Mouse (Mus musculus) testis, adult 2 months (tissue): ENCODE measurements around the gene Ppp1r12b. TPM values are rescaled to one million over a fixed set of nuclear protein-coding genes. Genes with fewer than 3 reads are reported as not detected.

Experiments used
- H3K27ac ChIP-seq: fragments of 200-500 bp; 2 replicates; pipeline ENCODE4 v1.5.1; 2012; ENCODE audit warnings: low read depth, low read length; ENCODE audit not compliant: control insufficient read depth, insufficient read depth
- H3K27me3 ChIP-seq: fragments of 200-500 bp; 2 replicates; pipeline ENCODE4 v1.6.1; 2012; ENCODE audit warnings: mild to moderate bottlenecking, low read length, moderate library complexity; ENCODE audit not compliant: control insufficient read depth, insufficient read depth
- H3K36me3 ChIP-seq: fragments of 200-500 bp; 2 replicates; pipeline ENCODE4 v1.6.1; 2012; ENCODE audit warnings: mild to moderate bottlenecking, low read length; ENCODE audit not compliant: control insufficient read depth, insufficient read depth
- H3K4me1 ChIP-seq: fragments of 200-500 bp; 2 replicates; pipeline ENCODE4 v1.6.1; 2012; ENCODE audit warnings: low read length; ENCODE audit not compliant: control insufficient read depth, insufficient read depth
- H3K4me3 ChIP-seq: fragments of 200-500 bp; 2 replicates; pipeline ENCODE4 v1.5.1; 2012; ENCODE audit warnings: low read depth, mild to moderate bottlenecking, low read length, moderate library complexity, mixed read lengths; ENCODE audit not compliant: control insufficient read depth
- CTCF ChIP-seq: fragments of 200-500 bp; IDR thresholded peaks from 2 replicates; pipeline ENCODE4 v1.5.1; 2012; ENCODE audit warnings: low read depth, mild to moderate bottlenecking, inconsistent platforms, low read length, moderate library complexity; ENCODE audit not compliant: control insufficient read depth, insufficient read depth, insufficient replicate concordance
- POLR2A ChIP-seq: fragments of 200-500 bp; IDR thresholded peaks from 2 replicates; pipeline ENCODE4 v1.6.1; 2012; ENCODE audit warnings: low read depth, mild to moderate bottlenecking, inconsistent platforms, low read length, moderate library complexity; ENCODE audit not compliant: control insufficient read depth
- polyA plus RNA-seq: library from polyadenylated mRNA; depleted of rRNA; stranded (reverse); fragments of >200 nt; gene quantifications from 2 replicates; pipeline ENCODE4 v1.2.3, GENCODE M21; 2012

Gene Ppp1r12b
- polyA plus RNA-seq, 1 experiment, result 7.1 TPM

DNA sequence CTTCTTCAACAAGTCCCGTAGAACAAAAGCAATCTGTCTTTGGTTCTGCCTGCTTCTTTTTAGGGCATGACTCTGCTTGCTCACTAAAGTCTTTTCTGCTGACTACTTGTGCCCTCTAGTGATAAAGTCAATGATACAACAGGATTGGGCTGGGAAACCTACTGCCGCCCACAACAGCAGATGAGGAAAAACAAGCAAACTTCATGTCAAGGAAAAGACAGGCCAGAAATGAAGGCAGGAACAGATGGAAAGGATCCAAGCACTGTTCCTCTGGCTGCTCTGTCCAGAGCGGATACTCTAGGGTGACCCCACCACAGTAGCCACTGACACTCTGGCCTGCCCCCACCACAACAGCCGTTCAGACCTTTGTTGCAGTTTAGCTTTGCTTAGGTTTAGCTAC is 126.1 kb downstream of the Ppp1r12b start:
- H3K27me3 ChIP-seq, result no peaks in the 10 kb centered on the region
- no peak overlapping the region for H3K4me3 ChIP-seq
- no peak overlapping the region for H3K27ac ChIP-seq
- H3K36me3 ChIP-seq, result no peaks in the 10 kb centered on the region
- no peaks in the 10 kb centered on the region for H3K4me1 ChIP-seq
- TF ChIP-seq CTCF, result no peak
- TF ChIP-seq POLR2A, result no peak

DNA sequence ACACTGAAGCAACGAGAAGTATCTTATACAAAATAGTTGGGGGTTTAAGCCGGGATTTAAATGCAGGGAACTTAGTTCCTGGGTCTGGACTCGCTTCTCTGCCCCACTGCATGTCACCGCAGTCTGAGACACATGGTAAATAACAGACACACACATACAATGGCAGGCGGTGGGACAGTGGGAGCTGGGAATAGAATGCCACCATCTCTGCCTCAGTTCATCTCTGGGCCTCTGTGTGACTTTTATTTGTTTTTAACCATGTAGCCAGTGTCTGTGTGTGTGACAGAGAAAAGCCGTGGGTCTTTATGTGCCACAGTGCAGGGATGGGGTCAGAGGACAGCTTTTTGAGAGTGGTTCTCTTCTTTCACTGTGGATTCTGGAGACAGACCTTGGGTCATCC is 130.8 kb downstream of the Ppp1r12b start:
- Histone ChIP-seq H3K27ac (0 out of 2 replicates have a peak overlapping the region, but pooled peaks have one; percentile 13), H3K4me1 (no peaks in the 10 kb centered on the region), H3K27me3 (no peaks in the 10 kb centered on the region), H3K4me3 (no peak overlapping the region), H3K36me3 (no peaks in the 10 kb centered on the region)
- TF ChIP-seq CTCF, result no peak
- TF ChIP-seq POLR2A, result no peak

- Histone ChIP-seq H3K27ac (peak overlapping the region; percentile 49; the same call in 1 of the 2 replicates), H3K4me1 (no peaks in the 10 kb centered on the region), H3K4me3 (no peak overlapping the region), H3K36me3 (no peaks in the 10 kb centered on the region), H3K27me3 (no peaks in the 10 kb centered on the region)
- TF ChIP-seq POLR2A (no peak), CTCF (no peak)
Observed at GRCm38 (mm10) chr1:134823842-134824241, 131.9 kb downstream of the Ppp1r12b start.

GRCm38 (mm10) chr1:134823323-134823722 is 132.4 kb downstream of the Ppp1r12b start:
- H3K4me1 ChIP-seq, result no peaks in the 10 kb centered on the region
- H3K27ac ChIP-seq, result peak overlapping the region; percentile 78
- H3K27me3 ChIP-seq, result no peaks in the 10 kb centered on the region
- no peaks in the 10 kb centered on the region for H3K36me3 ChIP-seq
- TF ChIP-seq CTCF (no peak), POLR2A (no peak)
- H3K4me3 ChIP-seq, result no peak overlapping the region

GRCm38 (mm10) chr1:134820882-134821281 is 134.9 kb downstream of the Ppp1r12b start:
- no peaks in the 10 kb centered on the region for H3K4me1 ChIP-seq
- TF ChIP-seq POLR2A, result no peak
- TF ChIP-seq CTCF, result no peak
- H3K27me3 ChIP-seq, result no peaks in the 10 kb centered on the region
- no peak overlapping the region for H3K4me3 ChIP-seq
- no peak overlapping the region for H3K27ac ChIP-seq
- H3K36me3 ChIP-seq, result no peaks in the 10 kb centered on the region

- no peak overlapping the region for H3K27ac ChIP-seq
- H3K4me1 ChIP-seq, result no peaks in the 10 kb centered on the region
- no peaks in the 10 kb centered on the region for H3K36me3 ChIP-seq
- no peak for TF ChIP-seq POLR2A
- no peak for TF ChIP-seq CTCF
- no peak overlapping the region for H3K4me3 ChIP-seq
- no peaks in the 10 kb centered on the region for H3K27me3 ChIP-seq
Observed at GRCm38 (mm10) chr1:134819196-134819595, 136.5 kb downstream of the Ppp1r12b start.

- no peak overlapping the region for H3K27ac ChIP-seq
- H3K4me3 ChIP-seq, result no peak overlapping the region
- no peaks in the 10 kb centered on the region for H3K36me3 ChIP-seq
- H3K27me3 ChIP-seq, result no peaks in the 10 kb centered on the region
- TF ChIP-seq POLR2A, result no peak
- TF ChIP-seq CTCF, result no peak
- no peaks in the 10 kb centered on the region for H3K4me1 ChIP-seq
Observed at GRCm38 (mm10) chr1:134818716-134819115, 137.0 kb downstream of the Ppp1r12b start.
